Mouse (Mus musculus): Measurements from ENCODE around the gene Zscan29.
"Not testable (repeated sequence)": the region's sequence is repeated elsewhere in the genome, so short reads cannot be mapped to it uniquely, and the experiment has no call there.

The Zscan29 gene

GRCm38 (mm10) chr2:121132822-121133221, 38.1 kb downstream of the Zscan29 start:
- no peak for DNase-seq

- DNase-seq = no peak
Observed at GRCm38 (mm10) chr2:121128865-121129620, 41.9 kb downstream of the Zscan29 start.

GRCm38 (mm10) chr2:121127536-121127935, 43.4 kb downstream of the Zscan29 start:
- no peak for DNase-seq

GRCm38 (mm10) chr2:121126302-121126701, 44.6 kb downstream of the Zscan29 start:
- not testable (repeated sequence) for DNase-seq

GRCm38 (mm10) chr2:121119260-121119659, 51.7 kb downstream of the Zscan29 start:
- DNase-seq = no peak

GRCm38 (mm10) chr2:121115418-121115817, 55.5 kb downstream of the Zscan29 start:
- no peak for DNase-seq

GRCm38 (mm10) chr2:121109695-121110094, 61.2 kb downstream of the Zscan29 start, which contains the start of gene Tgm7:
Tgm7 (minus strand) TSS chr2:121109795.
- no peak for DNase-seq
